Mouse (Mus musculus): ENCODE measurements around the gene Tbl1xr1.

DNA sequence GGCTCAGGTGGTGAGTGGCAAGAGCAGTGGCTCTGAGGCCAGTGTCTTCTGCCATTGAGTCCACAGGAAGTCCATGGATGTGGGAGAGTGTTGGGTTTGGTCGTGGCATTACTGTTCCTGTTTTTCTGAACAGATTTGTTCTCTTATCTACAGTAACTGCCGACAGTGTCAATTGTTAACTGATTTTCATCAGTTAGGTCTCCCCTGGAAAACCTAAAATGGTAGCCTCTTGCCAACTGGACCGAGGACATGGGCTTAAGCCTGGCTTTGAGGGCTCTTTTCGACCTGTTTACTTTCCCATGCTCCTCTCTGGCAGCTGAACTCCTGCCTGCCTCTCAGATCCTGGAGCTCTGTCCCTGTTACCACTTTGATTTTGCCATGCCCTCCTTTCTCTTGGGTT lies 5.4 kb downstream of the Tbl1xr1 start:
- TF ChIP-seq CTCF (conservative IDR thresholded peaks at IDR 0.05; ENCODE audit: low read length) (no peak), POU5F1 (IDR thresholded peaks at IDR 0.05; ENCODE audit: borderline replicate concordance, low read length) (no peak)

Data from E14TG2a.4 (cell line).